Mouse (Mus musculus): ENCODE measurements around the gene Smok2b. TPM values are rescaled to one million over a fixed set of nuclear protein-coding genes. Genes with fewer than 3 reads are reported as not detected.
"Not testable (repeated sequence)": the region's sequence is repeated elsewhere in the genome, so short reads cannot be mapped to it uniquely, and the experiment has no call there.

Gene Smok2b
- polyA plus RNA-seq, 1 experiment from 2014 or later = not detected

DNA sequence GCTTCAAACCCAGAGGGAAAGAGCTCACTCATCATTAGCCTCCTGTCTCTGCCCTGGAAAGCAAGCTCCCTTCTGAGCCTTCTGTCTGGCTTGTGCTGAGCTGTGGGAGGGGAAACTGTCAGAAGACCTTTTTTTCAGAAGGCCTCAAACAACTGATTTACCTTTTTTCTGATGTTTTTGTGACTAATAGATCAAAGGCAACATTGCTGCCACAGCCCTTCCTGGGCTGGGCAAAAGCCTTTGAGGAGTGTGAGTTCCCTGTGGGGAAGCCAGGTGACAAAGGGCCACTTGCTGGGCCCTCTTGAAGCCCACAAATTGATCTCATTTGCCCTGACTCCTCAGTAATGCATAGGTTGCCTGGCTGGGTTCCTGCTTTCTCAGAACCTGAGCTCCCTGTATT is 21.6 kb upstream of the Smok2b start:
- not testable (repeated sequence) for H3K4me3 ChIP-seq (ENCODE audit: inconsistent target); H3K79me2 ChIP-seq (ENCODE audit: inconsistent target); H3K36me3 ChIP-seq (ENCODE audit: inconsistent target); H3K27ac ChIP-seq

DNA sequence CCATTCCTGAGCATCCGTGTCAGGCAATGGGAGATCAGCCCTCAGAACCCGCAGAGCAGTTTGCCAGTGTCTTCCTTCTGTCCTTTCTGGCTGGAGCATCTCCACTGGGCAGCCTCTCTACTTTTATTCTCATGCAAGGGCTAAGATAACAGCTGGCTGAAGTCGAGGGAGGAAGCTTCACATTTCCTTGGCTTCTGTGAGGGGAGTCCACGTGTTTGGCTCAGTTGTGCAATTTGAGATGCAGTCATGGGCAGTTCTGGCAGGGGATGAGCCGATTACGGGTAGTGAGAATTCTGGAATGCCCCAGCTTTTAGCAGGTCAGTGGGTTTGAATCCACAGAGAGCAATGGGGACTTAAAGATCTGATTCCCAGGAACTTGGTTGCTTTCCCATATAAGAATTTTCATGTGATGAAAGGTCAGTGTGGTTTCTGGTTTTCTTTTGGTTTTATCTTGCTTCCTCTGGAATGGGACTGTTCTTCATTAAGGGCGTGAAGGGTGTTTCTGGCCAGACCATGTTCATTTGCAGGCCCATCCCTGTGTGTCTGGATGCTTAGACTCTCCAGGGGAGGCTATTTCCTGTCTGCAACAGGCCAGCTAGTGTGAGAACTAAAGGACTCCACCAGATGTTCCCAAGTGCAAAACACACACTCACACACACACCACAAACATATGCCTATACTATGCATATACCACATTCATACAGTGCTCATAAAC is 17.8 kb upstream of the Smok2b start:
- Histone ChIP-seq H3K79me2 (ENCODE audit: inconsistent target) (no peaks in the 10 kb centered on the region), H3K27ac (no peak overlapping the region), H3K4me3 (ENCODE audit: inconsistent target) (no peak overlapping the region), H3K36me3 (ENCODE audit: inconsistent target) (no peaks in the 10 kb centered on the region)
- 76% methylated on average over 7 of the region's 7 CpGs for WGBS (ENCODE audit: missing documents)

DNA sequence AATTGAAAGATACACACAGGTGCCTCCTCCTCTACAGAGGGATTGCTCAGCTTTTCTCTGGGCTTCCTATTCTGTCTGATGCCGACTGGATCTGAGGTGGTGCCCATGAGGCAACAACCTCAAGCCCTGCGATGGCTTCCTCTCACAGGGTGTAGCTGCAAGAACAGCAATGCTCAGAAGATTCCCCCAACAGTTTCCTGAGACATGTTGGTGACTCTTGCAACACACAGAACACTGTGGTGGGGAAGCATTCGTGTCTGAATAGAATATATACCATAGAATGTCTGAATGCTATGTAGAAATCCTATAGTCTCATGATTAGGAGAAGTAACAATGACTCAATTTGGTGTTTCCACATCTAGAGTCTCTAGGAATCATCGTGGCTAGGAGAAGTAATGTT is 15.9 kb upstream of the Smok2b start:
- 58% methylated on average over 4 of the region's 4 CpGs for WGBS (ENCODE audit: missing documents)
- Histone ChIP-seq H3K36me3 (ENCODE audit: inconsistent target) (no peaks in the 10 kb centered on the region), H3K27ac (no peak overlapping the region), H3K4me3 (ENCODE audit: inconsistent target) (no peak overlapping the region), H3K79me2 (ENCODE audit: inconsistent target) (no peaks in the 10 kb centered on the region)

DNA sequence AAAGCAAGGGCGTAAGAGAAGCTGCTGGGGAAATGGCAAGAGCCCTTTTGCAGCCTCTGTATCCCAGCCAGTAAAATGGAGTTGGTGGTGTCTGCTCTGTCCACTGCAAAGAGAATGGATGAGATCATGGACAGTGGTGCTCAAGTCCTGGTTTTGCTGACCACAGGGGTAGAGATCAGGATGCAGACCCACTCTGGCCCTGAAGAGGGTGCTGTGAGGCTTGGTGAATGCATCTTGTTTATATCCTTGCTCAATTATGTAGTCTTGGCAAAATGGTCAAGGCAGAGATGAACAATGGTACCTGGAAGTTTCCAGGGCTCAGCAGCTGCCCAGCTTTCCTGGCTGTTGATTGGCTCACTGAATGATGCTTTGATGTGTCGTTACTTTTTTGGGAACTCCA is 14.5 kb upstream of the Smok2b start:
- H3K27ac ChIP-seq = no peak overlapping the region
- no peak overlapping the region for H3K4me3 ChIP-seq (ENCODE audit: inconsistent target)
- H3K79me2 ChIP-seq (ENCODE audit: inconsistent target) = no peaks in the 10 kb centered on the region
- H3K36me3 ChIP-seq (ENCODE audit: inconsistent target) = no peaks in the 10 kb centered on the region
- WGBS (ENCODE audit: missing documents) = 86% methylated on average over 2 of the region's 2 CpGs

DNA sequence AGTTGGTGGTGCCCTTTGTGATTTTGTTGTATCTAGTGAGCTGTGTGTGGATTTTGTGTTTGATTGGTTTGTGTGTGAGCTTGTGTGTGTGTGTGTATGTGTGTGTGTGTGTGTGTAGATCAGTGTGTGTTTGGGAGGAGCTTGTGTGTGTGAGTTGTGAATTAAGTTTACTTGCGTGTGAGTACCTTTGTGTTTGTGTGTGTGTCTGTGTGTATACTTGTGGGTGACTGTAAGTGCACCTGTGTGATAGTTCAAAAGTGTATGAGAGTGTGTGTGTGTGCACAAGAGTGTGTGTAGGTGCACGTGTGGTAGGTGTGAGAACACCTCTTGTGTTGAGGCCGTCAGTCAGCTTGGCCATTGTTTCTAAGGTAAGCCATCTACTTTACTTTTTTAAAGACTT is 9.2 kb upstream of the Smok2b start, which contains the start of gene Smok2a:
TSS of gene Smok2a (plus strand) at position 301 of the 400 bp plus-strand sequence.
- Histone ChIP-seq H3K79me2 (ENCODE audit: inconsistent target) (no peaks in the 10 kb centered on the region), H3K27ac (no peak within 1 kb of the TSS), H3K4me3 (ENCODE audit: inconsistent target) (no peak within 1 kb of the TSS), H3K36me3 (ENCODE audit: inconsistent target) (no peaks in the 10 kb centered on the region)
- WGBS (ENCODE audit: missing documents) = 96% methylated on average over 3 of the region's 3 CpGs

DNA sequence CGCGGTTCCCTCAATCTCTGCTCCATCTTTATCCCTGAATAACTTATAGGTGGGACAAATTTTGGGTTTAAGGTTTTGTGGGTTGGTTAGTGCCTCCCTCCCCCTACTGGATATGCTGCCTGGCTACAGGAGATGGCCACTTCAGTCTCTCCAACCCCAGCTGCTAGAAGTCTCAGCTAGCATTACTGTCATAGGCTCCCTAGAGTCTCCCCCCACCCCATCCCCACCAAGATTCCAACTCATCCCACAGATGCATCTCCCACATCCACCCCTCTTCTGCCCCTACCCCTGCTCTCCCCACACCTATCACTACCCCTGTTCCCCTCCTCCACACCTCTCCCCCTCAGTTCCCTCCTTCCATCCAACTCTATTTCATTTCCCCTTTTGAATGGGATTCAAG is 8.1 kb upstream of the Smok2b start:
- 83% methylated on average over 2 of the region's 2 CpGs for WGBS (ENCODE audit: missing documents)
- not testable (repeated sequence) for H3K36me3 ChIP-seq (ENCODE audit: inconsistent target)

DNA sequence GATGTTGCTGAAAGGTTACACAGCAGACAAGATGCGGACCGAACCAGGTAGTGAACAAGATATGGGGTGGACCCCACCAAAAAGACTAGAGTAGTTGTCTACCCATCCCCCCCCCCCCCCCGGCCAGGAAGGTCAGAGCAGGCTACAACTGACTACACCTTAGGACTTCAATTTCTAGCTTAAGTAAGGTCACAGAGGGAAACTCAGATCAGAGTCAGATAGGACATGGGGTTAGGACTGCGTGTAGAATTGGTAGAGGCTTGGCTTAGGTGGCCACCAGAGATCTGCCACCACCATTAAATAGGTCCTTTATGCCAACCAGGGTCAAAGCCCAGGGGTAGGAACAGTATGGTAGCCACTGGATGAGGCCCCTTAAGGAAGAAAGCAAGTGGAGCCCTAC is 9.4 kb downstream of the Smok2b start:
- 80% methylated on average over 4 of the region's 4 CpGs for WGBS (ENCODE audit: missing documents)

More for the DNA sequence above, 8.1 kb upstream of the Smok2b start:
- H3K79me2 ChIP-seq (ENCODE audit: inconsistent target); H3K4me3 ChIP-seq (ENCODE audit: inconsistent target); H3K27ac ChIP-seq: not testable (repeated sequence)

DNA sequence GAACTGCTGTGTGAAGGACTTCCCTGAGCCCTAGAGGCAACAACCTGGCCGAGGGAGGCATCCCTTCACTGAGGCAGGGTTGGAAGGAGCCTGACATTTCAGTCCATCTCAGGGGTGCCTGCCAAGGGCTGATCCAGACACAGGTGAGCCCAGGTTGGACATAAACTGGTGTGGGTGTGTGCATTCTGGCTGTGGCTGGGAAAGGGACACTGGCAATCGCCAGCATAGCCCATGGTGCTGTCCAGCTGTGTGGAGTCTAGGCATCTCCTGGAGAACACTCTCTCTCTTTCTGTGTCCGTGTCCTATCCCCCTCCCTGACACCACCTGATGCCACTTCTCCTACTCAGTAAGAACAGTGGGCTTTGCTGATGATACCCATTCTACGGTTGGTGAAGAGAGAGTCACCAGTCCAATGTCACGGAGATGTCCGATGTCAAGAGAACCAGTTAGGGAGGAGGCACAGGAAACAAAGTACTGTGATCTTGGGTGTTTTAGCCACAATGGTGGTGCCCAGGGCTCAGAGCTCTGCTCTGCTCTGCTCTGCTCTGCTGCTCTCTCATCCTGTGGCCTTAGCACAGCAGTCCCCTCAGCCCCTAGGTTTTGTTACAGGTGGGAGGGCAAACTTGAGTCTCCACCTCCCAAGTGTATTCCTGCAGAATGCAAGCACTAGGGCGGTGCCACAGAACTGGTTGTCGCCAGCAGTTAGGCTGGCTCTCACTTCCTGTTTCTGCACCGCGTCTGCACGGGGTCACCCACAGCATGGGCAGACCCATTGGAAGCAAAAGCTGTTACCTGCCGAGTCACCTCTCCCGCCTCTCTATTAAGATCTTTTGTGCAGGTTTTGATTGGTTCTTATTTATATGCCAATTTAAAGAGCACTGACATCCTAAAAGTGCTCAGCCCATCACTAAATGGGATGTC is 11.0 kb downstream of the Smok2b start:
- H3K36me3 ChIP-seq (ENCODE audit: inconsistent target); H3K79me2 ChIP-seq (ENCODE audit: inconsistent target); H3K27ac ChIP-seq; H3K4me3 ChIP-seq (ENCODE audit: inconsistent target): not testable (repeated sequence)
- WGBS (ENCODE audit: missing documents) = 75% methylated on average over 7 of the region's 13 CpGs

More for the DNA sequence above, 9.4 kb downstream of the Smok2b start:
- H3K4me3 ChIP-seq (ENCODE audit: inconsistent target); H3K36me3 ChIP-seq (ENCODE audit: inconsistent target); H3K79me2 ChIP-seq (ENCODE audit: inconsistent target); H3K27ac ChIP-seq: not testable (repeated sequence)

DNA sequence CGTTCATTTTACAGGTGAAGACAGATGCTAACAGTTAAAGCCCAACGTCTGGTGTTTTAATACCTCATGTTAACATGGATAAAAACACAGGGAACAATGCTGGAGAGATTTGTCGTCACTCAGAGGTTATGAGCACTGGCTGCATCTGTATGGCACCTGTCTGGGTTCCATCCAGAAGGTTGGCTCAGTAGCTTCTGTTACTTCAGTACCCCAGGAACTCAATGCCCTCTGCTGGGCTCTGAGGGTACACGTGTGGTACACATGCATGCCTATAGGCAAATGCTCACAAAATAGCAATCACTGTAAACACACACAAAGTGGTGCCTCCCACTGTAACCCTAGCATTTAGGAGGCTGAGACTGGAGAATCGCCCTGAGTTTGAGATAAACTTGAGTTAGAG is 24.7 kb downstream of the Smok2b start:
- H3K4me3 ChIP-seq (ENCODE audit: inconsistent target); H3K27ac ChIP-seq; H3K79me2 ChIP-seq (ENCODE audit: inconsistent target); H3K36me3 ChIP-seq (ENCODE audit: inconsistent target): not testable (repeated sequence)
- WGBS (ENCODE audit: missing documents) = 40% methylated on average over 1 of the region's 5 CpGs

Other genes starting within 250 kb of the Smok2b start
- 87.5 to 118 TPM (median 87.8 TPM) in 3 replicates for gene Wtap, start 236.1 kb upstream of the Smok2b start, polyA plus RNA-seq (2018)
- gene Sod2, start 223.4 kb upstream of the Smok2b start, polyA plus RNA-seq (2018) = 43.6 to 99.3 TPM (median 89.5 TPM) in 3 replicates
- gene Gpr31b, start 178.0 kb upstream of the Smok2b start, polyA plus RNA-seq (2018) = 0.46 to 2.5 TPM (median 1.6 TPM) in 3 replicates
- gene Tcp10b, start 169.2 kb upstream of the Smok2b start, polyA plus RNA-seq (2018) = 0.30 to 0.32 TPM in 2 of 3 replicates, not detected in the other
- not detected in 3 replicates for gene Unc93a, start 98.4 kb upstream of the Smok2b start, polyA plus RNA-seq (2018)
- not detected in 3 replicates for gene Smok2a, start 9.1 kb upstream of the Smok2b start, polyA plus RNA-seq (2018)
- not detected in 3 replicates for gene Tcp10c, start 124.3 kb downstream of the Smok2b start, polyA plus RNA-seq (2018)